Mouse (Mus musculus): Measurements from ENCODE around the gene Krt9.
A peak's percentile ranks its signal among the peaks of the same experiment; 100 is the strongest.
"Not testable (repeated sequence)": the region's sequence is repeated elsewhere in the genome, so short reads cannot be mapped to it uniquely, and the experiment has no call there.

Gene Krt9

GRCm38 (mm10) chr11:100192992-100193391 lies at the start of gene Krt9:
Gene Krt9 (minus strand): TSS chr11:100193246.
- no peak for DNase-seq

- not testable (repeated sequence) for DNase-seq
Observed at GRCm38 (mm10) chr11:100240272-100240671, 47.2 kb upstream of the Krt9 start.

GRCm38 (mm10) chr11:100221741-100222140 lies 28.7 kb upstream of the Krt9 start:
- no peak for DNase-seq

- no peak for DNase-seq
Observed at GRCm38 (mm10) chr11:100219304-100219703, 26.3 kb upstream of the Krt9 start.

GRCm38 (mm10) chr11:100208542-100208941 lies 15.5 kb upstream of the Krt9 start:
- no peak for DNase-seq

GRCm38 (mm10) chr11:100207498-100207897 lies 14.5 kb upstream of the Krt9 start, which contains the start of gene Krt14:
Gene Krt14 (minus strand): TSS chr11:100207548.
- no peak for DNase-seq

GRCm38 (mm10) chr11:100203448-100203847 lies 10.4 kb upstream of the Krt9 start:
- DNase-seq = peak in 1 of 2 experiments; percentile 46

GRCm38 (mm10) chr11:100202906-100203305 lies 9.9 kb upstream of the Krt9 start:
- DNase-seq = no peak

GRCm38 (mm10) chr11:100200104-100200820 lies 7.2 kb upstream of the Krt9 start:
- no peak for DNase-seq

- no peak for DNase-seq
Observed at GRCm38 (mm10) chr11:100198666-100199065, 5.6 kb upstream of the Krt9 start.

- no peak for DNase-seq
Observed at GRCm38 (mm10) chr11:100191820-100192219, 1.2 kb downstream of the Krt9 start.

GRCm38 (mm10) chr11:100186736-100187135 lies 6.3 kb downstream of the Krt9 start:
- DNase-seq = no peak

GRCm38 (mm10) chr11:100181725-100182124 lies 11.3 kb downstream of the Krt9 start:
- no peak for DNase-seq

- no peak for DNase-seq
Observed at GRCm38 (mm10) chr11:100179260-100179659, 13.8 kb downstream of the Krt9 start.

GRCm38 (mm10) chr11:100178307-100178706 lies 14.7 kb downstream of the Krt9 start:
- DNase-seq = no peak

- DNase-seq = no peak
Observed at GRCm38 (mm10) chr11:100176791-100177190, 16.3 kb downstream of the Krt9 start.

- peak; percentile 72 to 84 for DNase-seq
Observed at GRCm38 (mm10) chr11:100168765-100169762, 24.0 kb downstream of the Krt9 start.

- peak; percentile 40 to 54 for DNase-seq
Observed at GRCm38 (mm10) chr11:100168071-100168470, 25.0 kb downstream of the Krt9 start.

- peak in 1 of 2 experiments; percentile 42 for DNase-seq
Observed at GRCm38 (mm10) chr11:100164392-100164791, 28.7 kb downstream of the Krt9 start.

GRCm38 (mm10) chr11:100157908-100158477 lies 35.1 kb downstream of the Krt9 start:
- no peak for DNase-seq

- DNase-seq = no peak
Observed at GRCm38 (mm10) chr11:100157331-100157730, 35.7 kb downstream of the Krt9 start.

- no peak for DNase-seq
Observed at GRCm38 (mm10) chr11:100155497-100156255, 37.4 kb downstream of the Krt9 start.
